Mouse (Mus musculus) hindbrain, embryonic 10.5 days (tissue): ENCODE measurements around the gene Fcrlb. TPM values are rescaled to one million over a fixed set of nuclear protein-coding genes. Genes with fewer than 3 reads are reported as not detected.

Source experiments
- DNase-seq: peaks from one replicate; pipeline ENCODE4 v3.0.0-alpha.2; 2017; ENCODE audit warnings: low spot score
- H3K27ac ChIP-seq: fragments of 300-500 bp; sonication (generic); 2 replicates; pipeline ENCODE4 v1.5.1; 2016; ENCODE audit warnings: mild to moderate bottlenecking, moderate library complexity
- H3K27me3 ChIP-seq: fragments of 300-500 bp; sonication (generic); 2 replicates; pipeline ENCODE4 v1.6.1; 2016; ENCODE audit warnings: mild to moderate bottlenecking; ENCODE audit not compliant: poor library complexity, insufficient read depth, severe bottlenecking
- H3K36me3 ChIP-seq: fragments of 300-500 bp; sonication (generic); 2 replicates; pipeline ENCODE4 v1.6.1; 2016; ENCODE audit warnings: mild to moderate bottlenecking, moderate library complexity
- H3K4me1 ChIP-seq: fragments of 300-500 bp; sonication (generic); replicated peaks from 2 replicates; pipeline ENCODE4 v1.6.1; 2016; ENCODE audit warnings: mild to moderate bottlenecking
- H3K4me3 ChIP-seq: fragments of 300-500 bp; sonication (generic); 2 replicates; pipeline ENCODE4 v1.5.1; 2016; ENCODE audit warnings: mild to moderate bottlenecking, moderate library complexity
- H3K9me3 ChIP-seq: fragments of 300-500 bp; sonication (generic); 2 replicates; pipeline ENCODE4 v1.6.1; 2016; ENCODE audit warnings: mild to moderate bottlenecking, moderate library complexity
- WGBS: fragments of 180-500 bp; shearing (Covaris S2); methylation state at CpG from one replicate; pipeline ENCODE4 v1.1.7; 2016; 5-methylcytosine and 5-hydroxymethylcytosine counted together
- polyA plus RNA-seq: library from polyadenylated mRNA; unstranded; fragments of >200 nt; fragmentation: Nextera tagmentation; extraction: Ambion mirVana; gene quantifications from 2 replicates; pipeline ENCODE4 v1.2.1, GENCODE M21; 2016

Fcrlb gene
- polyA plus RNA-seq, 1 experiment from 2014 or later, result not detected

GRCm38 (mm10) chr1:170882915-170883485 is 29.7 kb downstream of the Fcrlb start:
- Histone ChIP-seq H3K36me3 (peaks cover 38% of the 10 kb centered on the region), H3K4me3 (no peak overlapping the region), H3K4me1 (peaks cover 21% of the 10 kb centered on the region), H3K27ac (no peak overlapping the region), H3K9me3 (no peaks in the 10 kb centered on the region), H3K27me3 (no peaks in the 10 kb centered on the region)
- DNase-seq, result no peak
- 89% methylated on average over 5 of the region's 5 CpGs for WGBS

GRCm38 (mm10) chr1:170876906-170877305 is 35.8 kb downstream of the Fcrlb start:
- peaks cover 83% of the 10 kb centered on the region for H3K36me3 ChIP-seq
- no peaks in the 10 kb centered on the region for H3K9me3 ChIP-seq
- H3K27ac ChIP-seq, result no peak overlapping the region
- H3K27me3 ChIP-seq, result no peaks in the 10 kb centered on the region
- H3K4me1 ChIP-seq, result no peaks in the 10 kb centered on the region
- no peak for DNase-seq
- H3K4me3 ChIP-seq, result no peak overlapping the region
- 95% methylated on average over 5 of the region's 5 CpGs for WGBS

GRCm38 (mm10) chr1:170875676-170876075 is 37.1 kb downstream of the Fcrlb start:
- H3K36me3 ChIP-seq, result peaks cover 79% of the 10 kb centered on the region

GRCm38 (mm10) chr1:170871961-170872360 is 40.8 kb downstream of the Fcrlb start:
- Histone ChIP-seq H3K27ac (no peak overlapping the region), H3K9me3 (no peaks in the 10 kb centered on the region), H3K4me3 (no peak overlapping the region), H3K27me3 (no peaks in the 10 kb centered on the region), H3K4me1 (peaks cover 2% of the 10 kb centered on the region), H3K36me3 (peaks cover 49% of the 10 kb centered on the region)
- 95% methylated on average over 2 of the region's 2 CpGs for WGBS
- DNase-seq, result no peak

More at GRCm38 (mm10) chr1:170875676-170876075, 37.1 kb downstream of the Fcrlb start:
- H3K9me3 ChIP-seq, result no peaks in the 10 kb centered on the region
- 90% methylated on average over 3 of the region's 3 CpGs for WGBS
- no peaks in the 10 kb centered on the region for H3K4me1 ChIP-seq
- H3K27me3 ChIP-seq, result no peaks in the 10 kb centered on the region
- H3K27ac ChIP-seq, result no peak overlapping the region
- no peak for DNase-seq
- no peak overlapping the region for H3K4me3 ChIP-seq

DNA sequence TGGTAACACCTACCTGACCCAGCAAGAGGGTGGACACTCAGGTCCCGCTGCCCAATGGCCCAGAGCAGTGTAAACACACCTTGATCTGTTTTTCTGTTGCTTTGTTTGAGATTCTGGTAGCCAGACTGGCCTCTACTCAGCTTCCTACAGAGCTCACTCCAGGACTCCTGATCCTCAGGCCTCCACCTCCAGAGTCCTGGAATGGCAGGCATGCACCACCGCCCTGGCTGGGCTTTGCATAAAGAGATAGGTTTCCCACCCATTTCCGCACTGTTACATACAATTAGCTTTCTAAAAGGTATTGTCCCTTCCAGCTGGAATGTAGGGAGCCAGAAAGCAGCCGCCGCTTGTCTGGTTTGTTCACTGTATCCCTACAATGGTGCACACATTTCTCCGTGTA is 41.3 kb downstream of the Fcrlb start:
- 84% methylated on average over 6 of the region's 6 CpGs for WGBS
- DNase-seq, result no peak
- Histone ChIP-seq H3K4me1 (peaks cover 8% of the 10 kb centered on the region), H3K36me3 (peaks cover 43% of the 10 kb centered on the region), H3K27ac (no peak overlapping the region), H3K4me3 (no peak overlapping the region), H3K9me3 (no peaks in the 10 kb centered on the region), H3K27me3 (no peaks in the 10 kb centered on the region)

DNA sequence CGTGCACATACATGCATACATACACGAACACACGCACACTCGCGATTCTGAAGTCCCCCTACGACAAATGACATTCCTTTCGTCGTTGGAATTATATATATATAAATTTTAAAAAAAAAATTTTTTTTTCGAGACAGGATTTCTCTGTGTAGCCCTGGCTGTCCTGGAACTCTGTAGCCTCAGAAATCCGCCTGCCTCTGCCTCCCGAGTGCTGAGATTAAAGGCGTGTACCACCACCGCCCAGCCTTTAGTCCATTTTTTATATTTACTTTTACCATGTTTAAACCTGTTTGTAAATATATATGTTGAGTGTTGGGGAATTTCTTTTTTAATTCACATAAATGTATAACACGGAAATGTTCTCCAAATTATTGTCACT is 43.8 kb downstream of the Fcrlb start:
- Histone ChIP-seq H3K27ac (peak overlapping the region; percentile 83), H3K9me3 (no peaks in the 10 kb centered on the region), H3K4me3 (peak overlapping the region; percentile 90), H3K27me3 (no peaks in the 10 kb centered on the region), H3K4me1 (peaks cover 10% of the 10 kb centered on the region), H3K36me3 (peaks cover 20% of the 10 kb centered on the region)
- DNase-seq, result no peak
- 22% methylated on average over 14 of the region's 14 CpGs for WGBS

- no peaks in the 10 kb centered on the region for H3K27me3 ChIP-seq
- peaks cover 15% of the 10 kb centered on the region for H3K36me3 ChIP-seq
- 1% methylated on average over 33 of the region's 33 CpGs for WGBS
- peaks cover 10% of the 10 kb centered on the region for H3K4me1 ChIP-seq
- H3K4me3 ChIP-seq, result peak overlapping the region; percentile 90
- H3K9me3 ChIP-seq, result no peaks in the 10 kb centered on the region
- peak; percentile 77 for DNase-seq
- peak overlapping the region; percentile 83 for H3K27ac ChIP-seq
Observed at GRCm38 (mm10) chr1:170868107-170868904, 44.4 kb downstream of the Fcrlb start.

DNA sequence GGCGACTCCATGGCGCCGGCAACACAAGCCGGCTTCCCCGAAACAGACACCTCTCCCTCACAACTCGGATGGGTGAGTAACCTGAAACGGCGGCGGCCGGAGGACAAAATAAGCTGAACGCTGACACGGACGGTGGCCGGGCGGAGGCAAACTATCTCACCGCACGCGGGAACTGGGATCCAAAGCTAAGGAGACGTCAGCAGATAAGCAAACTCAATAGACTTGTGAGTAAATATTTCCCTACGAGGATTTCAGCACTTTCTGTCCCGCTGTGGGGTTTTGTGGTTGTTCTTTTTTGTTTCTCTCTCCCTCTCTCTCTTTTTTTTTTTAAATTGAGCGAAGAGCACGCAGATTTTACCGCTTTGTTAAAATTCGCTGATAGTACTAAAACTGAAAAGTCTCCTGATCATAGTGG is 45.0 kb downstream of the Fcrlb start, which contains the start of gene Atf6:
Gene Atf6 (minus strand): TSS at position 81 of the 415 bp plus-strand sequence.
- peak; percentile 95 for DNase-seq
- H3K27ac ChIP-seq, result peak within 1 kb of the TSS; percentile 83
- peaks cover 15% of the 10 kb centered on the region for H3K36me3 ChIP-seq
- WGBS, result 0% methylated on average over 25 of the region's 25 CpGs
- peak within 1 kb of the TSS; percentile 90 for H3K4me3 ChIP-seq
- no peaks in the 10 kb centered on the region for H3K9me3 ChIP-seq
- no peaks in the 10 kb centered on the region for H3K27me3 ChIP-seq
- peaks cover 10% of the 10 kb centered on the region for H3K4me1 ChIP-seq

GRCm38 (mm10) chr1:170866992-170867690 is 45.6 kb downstream of the Fcrlb start:
- Histone ChIP-seq H3K9me3 (no peaks in the 10 kb centered on the region), H3K27ac (peak overlapping the region; percentile 83), H3K36me3 (peaks cover 10% of the 10 kb centered on the region), H3K27me3 (no peaks in the 10 kb centered on the region), H3K4me1 (peaks cover 10% of the 10 kb centered on the region), H3K4me3 (peak overlapping the region; percentile 90)
- WGBS, result 4% methylated on average over 30 of the region's 30 CpGs
- no peak for DNase-seq

- Histone ChIP-seq H3K4me3 (no peak overlapping the region), H3K36me3 (no peaks in the 10 kb centered on the region), H3K27me3 (no peaks in the 10 kb centered on the region), H3K4me1 (peaks cover 10% of the 10 kb centered on the region), H3K9me3 (no peaks in the 10 kb centered on the region), H3K27ac (no peak overlapping the region)
- no peak for DNase-seq
- 89% methylated on average over 5 of the region's 5 CpGs for WGBS
Observed at GRCm38 (mm10) chr1:170865406-170865805, 47.3 kb downstream of the Fcrlb start.

DNA sequence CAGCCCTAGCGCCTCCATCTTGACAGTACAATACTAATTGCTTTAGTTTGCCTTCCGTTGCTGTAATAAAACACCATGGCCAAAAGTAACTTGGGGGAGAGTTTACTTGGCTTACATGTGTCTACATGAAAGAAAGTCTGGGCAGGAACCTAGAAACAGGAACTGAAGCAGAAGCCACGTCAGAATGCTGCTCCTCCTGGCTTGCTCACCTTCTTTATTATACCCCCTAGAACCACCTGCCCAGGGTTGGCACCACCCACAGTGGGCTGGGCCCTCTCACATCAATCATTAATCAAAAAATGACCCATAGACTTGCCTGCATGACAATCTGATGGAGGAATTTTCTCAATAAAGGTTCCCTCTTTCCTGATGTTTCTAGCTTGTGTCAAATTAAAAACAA is 48.0 kb downstream of the Fcrlb start:
- Histone ChIP-seq H3K27me3 (no peaks in the 10 kb centered on the region), H3K27ac (no peak overlapping the region), H3K36me3 (no peaks in the 10 kb centered on the region), H3K9me3 (no peaks in the 10 kb centered on the region), H3K4me1 (peaks cover 10% of the 10 kb centered on the region), H3K4me3 (no peak overlapping the region)
- WGBS, result 81% methylated on average over 3 of the region's 3 CpGs
- DNase-seq, result no peak

GRCm38 (mm10) chr1:170864234-170864633 is 48.5 kb downstream of the Fcrlb start:
- H3K4me3 ChIP-seq, result no peak overlapping the region
- H3K4me1 ChIP-seq, result peaks cover 10% of the 10 kb centered on the region
- no peaks in the 10 kb centered on the region for H3K36me3 ChIP-seq
- no peaks in the 10 kb centered on the region for H3K9me3 ChIP-seq
- H3K27me3 ChIP-seq, result no peaks in the 10 kb centered on the region
- DNase-seq, result no peak
- no peak overlapping the region for H3K27ac ChIP-seq

GRCm38 (mm10) chr1:170863033-170863432 is 49.7 kb downstream of the Fcrlb start:
- Histone ChIP-seq H3K4me1 (peaks cover 10% of the 10 kb centered on the region), H3K4me3 (no peak overlapping the region), H3K27me3 (no peaks in the 10 kb centered on the region), H3K36me3 (no peaks in the 10 kb centered on the region), H3K27ac (no peak overlapping the region), H3K9me3 (no peaks in the 10 kb centered on the region)
- 73% methylated on average over 4 of the region's 4 CpGs for WGBS
- no peak for DNase-seq
